Mouse (Mus musculus) thymus, postnatal 36 days (tissue): ENCODE data around the gene Rnf24.

Source experiments
- DNase-seq, 2 experiments: peaks; one replicate each; pipeline ENCODE4 v3.0.0; 2022; ENCODE audit warnings: mixed read lengths in 2 of 2

Rnf24 gene

GRCm38 (mm10) chr2:131262680-131263670 lies 89.7 kb downstream of the Rnf24 start:
- DNase-seq = peak; percentile 17 to 21

- peak; percentile 97 to 99 for DNase-seq
Observed at GRCm38 (mm10) chr2:131262213-131262672, 90.4 kb downstream of the Rnf24 start, which contains the start of gene Pank2. Pank2 (plus strand) TSS chr2:131262495.

GRCm38 (mm10) chr2:131261481-131262212 lies 91.0 kb downstream of the Rnf24 start:
- no peak for DNase-seq

GRCm38 (mm10) chr2:131260544-131261307 lies 92.0 kb downstream of the Rnf24 start:
- no peak for DNase-seq

GRCm38 (mm10) chr2:131258693-131259092 lies 94.0 kb downstream of the Rnf24 start:
- no peak for DNase-seq

GRCm38 (mm10) chr2:131255738-131256137 lies 97.0 kb downstream of the Rnf24 start:
- peak in 1 of 2 experiments; percentile 46 for DNase-seq

- DNase-seq = no peak
Observed at GRCm38 (mm10) chr2:131254329-131254713, 98.4 kb downstream of the Rnf24 start.

GRCm38 (mm10) chr2:131253681-131254328 lies 98.9 kb downstream of the Rnf24 start:
- DNase-seq = peak; percentile 58 to 59
